15 mouse cellular contexts compared by ENCODE assay signal in genomic region chr11:71871297-71871696, GRCm38 (mm10).
"Had no signal": no experiment of that assay in that cellular context is flagged by ENCODE, and none has a peak within 500 bp of the region (broad histone marks: within the 10 kb centered on the region; RNA-seq: fewer than 3 reads in every experiment).

No protein-coding gene starts in this region.

- H3K9ac ChIP-seq: neural tube, embryonic 13.5 days; neural tube, embryonic 15.5 days; stomach, embryonic 15.5 days had no signal

- DNase-seq: right cerebral cortex, adult 18-20 months; right cerebral cortex, postnatal 14 days; right cerebral cortex, postnatal 25 days; right cerebral cortex, postnatal 4 days; spleen, adult 18-20 months; thymus, adult 18-20 months; thymus, adult 2 months; thymus, postnatal 14 days; thymus, postnatal 25 days; thymus, postnatal 36 days; thymus, postnatal 4 days had no signal

- H3K4me3 ChIP-seq: neural tube, embryonic 13.5 days; neural tube, embryonic 15.5 days; stomach, embryonic 15.5 days had no signal

- H3K27ac ChIP-seq: neural tube, embryonic 13.5 days; neural tube, embryonic 15.5 days; stomach, embryonic 15.5 days; stomach, postnatal 0 days had no signal

- H3K4me1 ChIP-seq: neural tube, embryonic 15.5 days; stomach, embryonic 15.5 days had no signal

- H3K27me3 ChIP-seq: neural tube, embryonic 13.5 days; neural tube, embryonic 15.5 days; stomach, embryonic 15.5 days had no signal

- H3K36me3 ChIP-seq: neural tube, embryonic 13.5 days; neural tube, embryonic 15.5 days; stomach, embryonic 15.5 days had no signal

- H3K9me3 ChIP-seq: neural tube, embryonic 13.5 days; neural tube, embryonic 15.5 days; stomach, embryonic 15.5 days had no signal

- H3K4me2 ChIP-seq: neural tube, embryonic 13.5 days; neural tube, embryonic 15.5 days; stomach, embryonic 15.5 days had no signal
